Mouse (Mus musculus) kidney, adult 2 months (tissue): ENCODE results near the gene Slc24a3. TPM values are rescaled to one million over a fixed set of nuclear protein-coding genes. Genes with fewer than 3 reads are reported as not detected.

Experiments used
- DNase-seq: peaks from one replicate; pipeline ENCODE4 v3.0.0; 2021
- H3K27ac ChIP-seq: fragments of 200-500 bp; 2 replicates; pipeline ENCODE4 v1.5.1; 2012; ENCODE audit warnings: low read depth, low read length, control low read depth, inconsistent platforms; ENCODE audit not compliant: insufficient read depth
- H3K27me3 ChIP-seq: fragments of 200-500 bp; replicated peaks from 2 replicates; pipeline ENCODE4 v1.6.1; 2012; ENCODE audit warnings: mild to moderate bottlenecking, moderate library complexity, low read length, inconsistent platforms; ENCODE audit not compliant: control insufficient read depth, insufficient read depth
- H3K36me3 ChIP-seq: fragments of 200-500 bp; 2 replicates; pipeline ENCODE4 v1.6.1; 2012; ENCODE audit warnings: mild to moderate bottlenecking, moderate library complexity, low read length, inconsistent platforms; ENCODE audit not compliant: control insufficient read depth, insufficient read depth
- H3K4me1 ChIP-seq: fragments of 200-500 bp; 2 replicates; pipeline ENCODE4 v1.6.1; 2011; ENCODE audit warnings: low read length; ENCODE audit not compliant: control insufficient read depth, insufficient read depth
- H3K4me3 ChIP-seq: fragments of 200-500 bp; 2 replicates; pipeline ENCODE4 v1.5.1; 2011; ENCODE audit warnings: mild to moderate bottlenecking, low read depth, low read length, control low read depth; ENCODE audit not compliant: insufficient read depth
- CTCF ChIP-seq: fragments of 200-500 bp; conservative IDR thresholded peaks from 2 replicates; pipeline ENCODE4 v1.5.1; 2011; ENCODE audit warnings: low read depth, mild to moderate bottlenecking, control low read depth, low read length, moderate library complexity, mixed read lengths; ENCODE audit not compliant: insufficient read depth, insufficient read length
- POLR2A ChIP-seq: fragments of 200-500 bp; IDR thresholded peaks from one replicate; pipeline ENCODE4 v1.6.1; 2011; ENCODE audit warnings: low read depth, low read length, control low read depth
- WGBS: fragments of 180-500 bp; shearing (Covaris S2); methylation state at CpG from one replicate; pipeline ENCODE4 v1.1.7; 2018; 5-methylcytosine and 5-hydroxymethylcytosine counted together
- polyA plus RNA-seq: library from polyadenylated mRNA; depleted of rRNA; stranded (reverse); fragments of >200 nt; gene quantifications from 2 replicates; pipeline ENCODE4 v1.2.3, GENCODE M21; 2012

The Slc24a3 gene
- polyA plus RNA-seq, 1 experiment, result 3.4 TPM

- Histone ChIP-seq H3K27ac (no peak overlapping the region), H3K36me3 (no peaks in the 10 kb centered on the region), H3K4me3 (peak overlapping the region; percentile 66), H3K27me3 (no peaks in the 10 kb centered on the region), H3K4me1 (peaks cover 5% of the 10 kb centered on the region; the same call in 1 of the 2 replicates)
- WGBS, result 12% methylated on average over 10 of the region's 10 CpGs
- no peak for TF ChIP-seq POLR2A
- TF ChIP-seq CTCF, result no peak
- no peak for DNase-seq
Observed at GRCm38 (mm10) chr2:145168405-145168971, 934 bp downstream of the Slc24a3 start.

- TF ChIP-seq CTCF, result no peak
- TF ChIP-seq POLR2A, result no peak
- H3K4me3 ChIP-seq, result no peak overlapping the region
- no peaks in the 10 kb centered on the region for H3K27me3 ChIP-seq
- H3K27ac ChIP-seq, result no peak overlapping the region
- WGBS, result 94% methylated on average over 4 of the region's 4 CpGs
- H3K36me3 ChIP-seq, result no peaks in the 10 kb centered on the region
- peaks cover 5% of the 10 kb centered on the region; the same call in 1 of the 2 replicates for H3K4me1 ChIP-seq
- no peak for DNase-seq
Observed at GRCm38 (mm10) chr2:145172978-145173655, 5.6 kb downstream of the Slc24a3 start.

- H3K4me3 ChIP-seq, result no peak overlapping the region
- no peak overlapping the region for H3K27ac ChIP-seq
- TF ChIP-seq POLR2A (no peak), CTCF (no peak)
- no peaks in the 10 kb centered on the region for H3K4me1 ChIP-seq
- DNase-seq, result no peak
- no peaks in the 10 kb centered on the region for H3K27me3 ChIP-seq
- 91% methylated on average over 7 of the region's 7 CpGs for WGBS
- H3K36me3 ChIP-seq, result no peaks in the 10 kb centered on the region
Observed at GRCm38 (mm10) chr2:145175036-145175435, 7.5 kb downstream of the Slc24a3 start.

- Histone ChIP-seq H3K4me3 (no peak overlapping the region), H3K4me1 (no peaks in the 10 kb centered on the region), H3K36me3 (no peaks in the 10 kb centered on the region), H3K27me3 (no peaks in the 10 kb centered on the region; the same call in 1 of the 2 replicates), H3K27ac (no peak overlapping the region)
- DNase-seq, result peak; percentile 40
- WGBS, result 30% methylated on average over 8 of the region's 8 CpGs
- TF ChIP-seq POLR2A (no peak), CTCF (no peak)
Observed at GRCm38 (mm10) chr2:145182410-145182809, 14.9 kb downstream of the Slc24a3 start.

GRCm38 (mm10) chr2:145188828-145189227 lies 21.3 kb downstream of the Slc24a3 start:
- Histone ChIP-seq H3K36me3 (no peaks in the 10 kb centered on the region), H3K4me3 (no peak overlapping the region), H3K4me1 (no peaks in the 10 kb centered on the region), H3K27me3 (no peaks in the 10 kb centered on the region; the same call in 1 of the 2 replicates), H3K27ac (no peak overlapping the region)
- no peak for DNase-seq
- TF ChIP-seq POLR2A (no peak), CTCF (no peak)
- WGBS, result 72% methylated on average over 2 of the region's 2 CpGs

GRCm38 (mm10) chr2:145196043-145196442 lies 28.5 kb downstream of the Slc24a3 start:
- Histone ChIP-seq H3K27ac (no peak overlapping the region), H3K4me3 (no peak overlapping the region), H3K36me3 (no peaks in the 10 kb centered on the region), H3K4me1 (no peaks in the 10 kb centered on the region), H3K27me3 (no peaks in the 10 kb centered on the region)
- 62% methylated on average over 3 of the region's 3 CpGs for WGBS
- TF ChIP-seq POLR2A (no peak), CTCF (no peak)
- no peak for DNase-seq

- no peak for TF ChIP-seq CTCF
- TF ChIP-seq POLR2A, result no peak
- DNase-seq, result no peak
- Histone ChIP-seq H3K36me3 (no peaks in the 10 kb centered on the region), H3K4me3 (no peak overlapping the region), H3K27me3 (no peaks in the 10 kb centered on the region), H3K27ac (no peak overlapping the region), H3K4me1 (no peaks in the 10 kb centered on the region)
- WGBS, result 83% methylated on average over 7 of the region's 7 CpGs
Observed at GRCm38 (mm10) chr2:145196501-145197042, 29.0 kb downstream of the Slc24a3 start.
